In the genomic region with DNA sequence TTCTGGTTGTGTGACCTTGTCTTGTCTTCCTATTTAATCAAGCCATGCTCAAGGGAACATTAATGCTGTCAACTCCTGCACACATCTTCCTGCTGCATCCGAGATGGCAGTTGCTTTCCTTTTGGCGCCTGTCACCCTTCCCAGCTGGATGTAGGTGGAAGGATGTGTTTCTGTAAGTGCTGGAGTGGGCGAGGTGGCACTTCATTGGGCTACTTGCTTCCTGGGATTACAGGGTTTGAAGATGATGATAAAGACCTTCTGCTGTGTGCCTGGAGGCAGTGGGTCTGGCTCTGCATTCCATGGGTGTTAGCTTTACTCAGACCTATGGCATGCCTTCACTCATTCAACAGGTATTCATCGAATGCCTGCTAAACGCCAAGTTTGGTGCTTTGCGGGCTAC, we compare ENCODE assay signal across 13 mouse cellular contexts.
"Had no signal": no experiment of that assay in that cellular context is flagged by ENCODE, and none has a peak within 500 bp of the region (broad histone marks: within the 10 kb centered on the region; RNA-seq: fewer than 3 reads in every experiment).

No protein-coding gene starts in this region.

- H3K9ac ChIP-seq: liver, embryonic 15.5 days had no signal

- H3K27me3 ChIP-seq: liver, embryonic 15.5 days had no signal

- H3K4me3 ChIP-seq: layer of hippocampus, adult 2 months; limb, embryonic 10.5 days; liver, embryonic 15.5 days; megakaryocyte, embryonic 14.5 days had no signal

- H3K27ac ChIP-seq: layer of hippocampus, adult 2 months; limb, embryonic 10.5 days; liver, embryonic 15.5 days; macrophage; stomach, postnatal 0 days had no signal

- H3K4me1 ChIP-seq: limb, embryonic 10.5 days; liver, embryonic 15.5 days had no signal

- DNase-seq: kidney, adult 18-20 months; kidney, postnatal 10 days; kidney, postnatal 4 days; lung, adult 2 months; lung, postnatal 10 days; thymus, postnatal 4 days had no signal

- ATAC-seq: midbrain, embryonic 16.5 days had no signal

- H3K36me3 ChIP-seq: limb, embryonic 10.5 days; liver, embryonic 15.5 days had no signal
